Mouse (Mus musculus) heart, adult 2 months (tissue): ENCODE results near the gene Fhad1. TPM values are rescaled to one million over a fixed set of nuclear protein-coding genes. Genes with fewer than 3 reads are reported as not detected.
A peak's percentile ranks its signal among the peaks of the same experiment; 100 is the strongest.

Experiments used
- DNase-seq, 2 experiments: peaks; one replicate each; pipeline ENCODE4 v3.0.0; 2021
- H3K27ac ChIP-seq: fragments of 200-600 bp; 2 replicates; pipeline ENCODE4 v1.8.1; 2022
- H3K27me3 ChIP-seq: fragments of 200-500 bp; 2 replicates; pipeline ENCODE4 v1.6.1; 2012; ENCODE audit warnings: mild to moderate bottlenecking, low read length, inconsistent platforms, mixed read lengths; ENCODE audit not compliant: control insufficient read depth, insufficient read depth
- H3K36me3 ChIP-seq: fragments of 200-500 bp; 2 replicates; pipeline ENCODE4 v1.6.1; 2012; ENCODE audit warnings: low read length, inconsistent platforms; ENCODE audit not compliant: control insufficient read depth, insufficient read depth
- H3K4me1 ChIP-seq: fragments of 200-500 bp; 2 replicates; pipeline ENCODE4 v1.6.1; 2011; ENCODE audit warnings: low read length; ENCODE audit not compliant: control insufficient read depth, insufficient read depth
- H3K4me3 ChIP-seq: fragments of 200-600 bp; 2 replicates; pipeline ENCODE4 v1.8.1; 2022
- H3K79me2 ChIP-seq: fragments of 200-500 bp; replicated peaks from 2 replicates; pipeline ENCODE4 v1.6.1; 2012; ENCODE audit warnings: mild to moderate bottlenecking, inconsistent platforms, low read length, moderate library complexity, mixed read lengths; ENCODE audit not compliant: control insufficient read depth, insufficient read depth
- H3K9ac ChIP-seq: fragments of 200-500 bp; 2 replicates; pipeline ENCODE4 v1.6.1; 2012; ENCODE audit warnings: low read depth, mild to moderate bottlenecking, control low read depth, inconsistent platforms, low read length, mixed read lengths
- CTCF ChIP-seq: fragments of 200-600 bp; IDR thresholded peaks from 2 replicates; pipeline ENCODE4 v1.8.1; 2022; ENCODE audit warnings: antibody characterized with exemption, mild to moderate bottlenecking, moderate library complexity
- EP300 ChIP-seq: fragments of 200-500 bp; IDR thresholded peaks from 2 replicates; pipeline ENCODE4 v1.6.1; 2011; ENCODE audit warnings: low read depth, low read length, control low read depth; ENCODE audit not compliant: insufficient read depth
- POLR2A ChIP-seq: fragments of 200-500 bp; IDR thresholded peaks from 2 replicates; pipeline ENCODE4 v1.6.1; 2011; ENCODE audit warnings: mild to moderate bottlenecking, low read depth, low read length, control low read depth; ENCODE audit not compliant: insufficient read depth
- WGBS: fragments of 180-500 bp; shearing (Covaris S2); methylation state at CpG from one replicate; pipeline ENCODE4 v1.1.7; 2018; 5-methylcytosine and 5-hydroxymethylcytosine counted together
- intact Hi-C: fragments of 180-260 bp; cut with DNase I; formaldehyde crosslinking; loops from one replicate; pipeline ENCODE4 v1.15.1; 2025
- polyA plus RNA-seq: library from polyadenylated mRNA; depleted of rRNA; stranded (reverse); fragments of >200 nt; gene quantifications from 2 replicates; pipeline ENCODE4 v1.2.3, GENCODE M21; 2012
- total RNA-seq, 2 experiments: library from RNA; stranded (reverse); gene quantifications; 2 replicates each; pipeline ENCODE4 v1.2.3; 2021

The Fhad1 gene
- total and polyA plus RNA-seq, 3 experiments = 0.47 to 0.55 (median 0.53) TPM

GRCm38 (mm10) chr4:141913201-141913993, 101.5 kb downstream of the Fhad1 start:
- Histone ChIP-seq H3K4me3 (no peak overlapping the region), H3K4me1 (peaks cover 4% of the 10 kb centered on the region; the same call in 1 of the 2 replicates), H3K36me3 (no peaks in the 10 kb centered on the region), H3K27ac (peak overlapping the region; percentile 36; the same call in 1 of the 2 replicates), H3K9ac (no peak overlapping the region), H3K27me3 (no peaks in the 10 kb centered on the region), H3K79me2 (no peaks in the 10 kb centered on the region)
- DNase-seq = peak; percentile 30 to 51
- WGBS = 51% methylated on average over 13 of the region's 13 CpGs
- intact Hi-C loops = loop anchor here (5.0 kb wide), 1 partner anchor 36 kb away; no protein-coding TSS in a partner anchor
- TF ChIP-seq CTCF (no peak), EP300 (no peak), POLR2A (no peak)

GRCm38 (mm10) chr4:141904710-141905109, 110.2 kb downstream of the Fhad1 start:
- TF ChIP-seq CTCF (no peak), EP300 (no peak), POLR2A (no peak)
- H3K9ac ChIP-seq = no peak overlapping the region
- H3K27me3 ChIP-seq = no peaks in the 10 kb centered on the region
- no peaks in the 10 kb centered on the region for H3K79me2 ChIP-seq
- intact Hi-C loops = no loop called here
- DNase-seq = no peak
- H3K4me3 ChIP-seq = no peak overlapping the region
- H3K36me3 ChIP-seq = no peaks in the 10 kb centered on the region
- 80% methylated on average over 9 of the region's 9 CpGs for WGBS
- H3K27ac ChIP-seq = no peak overlapping the region
- H3K4me1 ChIP-seq = peaks cover 2% of the 10 kb centered on the region; the same call in 1 of the 2 replicates

GRCm38 (mm10) chr4:141902479-141902858, 112.4 kb downstream of the Fhad1 start:
- no peak for DNase-seq
- Histone ChIP-seq H3K9ac (no peak overlapping the region), H3K27ac (no peak overlapping the region), H3K79me2 (no peaks in the 10 kb centered on the region), H3K4me1 (peaks cover 2% of the 10 kb centered on the region; the same call in 1 of the 2 replicates), H3K27me3 (no peaks in the 10 kb centered on the region), H3K4me3 (no peak overlapping the region), H3K36me3 (no peaks in the 10 kb centered on the region)
- intact Hi-C loops = no loop called here
- WGBS = 85% methylated on average over 8 of the region's 8 CpGs
- TF ChIP-seq POLR2A (no peak), CTCF (no peak), EP300 (no peak)

GRCm38 (mm10) chr4:141901711-141902478, 113.0 kb downstream of the Fhad1 start:
- DNase-seq = no peak
- Histone ChIP-seq H3K27me3 (no peaks in the 10 kb centered on the region), H3K27ac (no peak overlapping the region), H3K9ac (no peak overlapping the region), H3K79me2 (no peaks in the 10 kb centered on the region), H3K36me3 (no peaks in the 10 kb centered on the region), H3K4me1 (peaks cover 2% of the 10 kb centered on the region; the same call in 1 of the 2 replicates), H3K4me3 (no peak overlapping the region)
- TF ChIP-seq POLR2A (no peak), CTCF (no peak)
- 86% methylated on average over 17 of the region's 17 CpGs for WGBS
- intact Hi-C loops = no loop called here

GRCm38 (mm10) chr4:141900421-141900820, 114.5 kb downstream of the Fhad1 start:
- Histone ChIP-seq H3K9ac (no peak overlapping the region), H3K79me2 (no peaks in the 10 kb centered on the region), H3K4me3 (no peak overlapping the region), H3K27ac (no peak overlapping the region; the same call in 1 of the 2 replicates), H3K27me3 (no peaks in the 10 kb centered on the region), H3K4me1 (peaks cover 2% of the 10 kb centered on the region; the same call in 1 of the 2 replicates), H3K36me3 (no peaks in the 10 kb centered on the region)
- intact Hi-C loops = no loop called here
- DNase-seq = no peak
- TF ChIP-seq POLR2A (no peak), CTCF (no peak), EP300 (no peak)
- WGBS = 61% methylated on average over 11 of the region's 11 CpGs
